Mouse (Mus musculus): ENCODE measurements around the gene Zfp605. TPM values are rescaled to one million over a fixed set of nuclear protein-coding genes. Genes with fewer than 3 reads are reported as not detected.

Zfp605 gene
- polyA plus RNA-seq, 1 experiment from 2014 or later, result 4.8 TPM

DNA sequence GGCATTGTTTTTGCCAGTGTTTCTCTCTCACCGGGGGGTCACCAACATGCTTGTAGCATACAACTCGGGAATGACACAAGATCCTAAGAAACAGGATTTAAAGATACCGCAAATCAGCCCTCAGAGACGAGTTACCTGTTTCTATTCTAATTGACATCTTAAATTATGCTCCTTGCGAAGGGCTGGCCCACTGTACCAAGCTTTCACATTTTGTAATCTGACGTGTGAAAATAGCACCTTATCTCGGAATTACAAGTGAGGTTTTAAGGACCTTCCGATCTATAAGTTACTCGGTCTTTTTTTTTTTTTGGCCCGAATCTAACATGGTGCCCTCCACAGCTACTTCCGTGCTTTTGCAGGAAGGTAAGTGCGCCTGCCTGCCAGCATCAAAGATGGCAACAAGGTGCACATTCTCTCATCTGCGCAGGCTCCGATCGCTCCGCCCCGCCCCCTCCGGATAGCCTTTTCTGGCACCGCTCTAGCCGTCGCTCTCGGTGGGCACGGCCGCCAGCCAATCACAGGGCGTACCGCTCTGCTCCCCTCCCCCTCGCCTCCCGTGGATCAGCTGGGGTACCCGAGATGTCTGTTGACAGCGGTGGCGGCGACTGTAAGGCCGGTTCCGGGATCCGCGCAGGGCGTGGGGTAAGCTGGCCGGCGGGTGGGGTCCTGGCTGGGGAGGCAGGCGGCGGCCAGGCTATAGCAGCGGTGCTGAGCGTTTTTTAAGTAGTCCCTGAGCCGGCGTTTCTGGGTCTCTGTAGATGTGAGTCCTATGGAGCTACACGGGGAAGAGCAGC lies 25.6 kb downstream of the Zfp605 start, which contains the start of gene Chfr:
TSS of gene Chfr (plus strand) at position 550 of the 794 bp plus-strand sequence.
- 4% methylated on average over 46 of the region's 46 CpGs for WGBS
- peak; percentile 98 for DNase-seq (ENCODE audit: low spot score)
- Histone ChIP-seq H3K27ac (replicated peaks; ENCODE audit: low read depth, low read length) (no peak within 1 kb of the TSS; the same call in 1 of the 2 replicates), H3K4me2 (ENCODE audit: low read depth, low read length) (peak within 1 kb of the TSS; percentile 80), H3K9me3 (replicated peaks; ENCODE audit: control insufficient read depth, low read length) (no peaks in the 10 kb centered on the region), H3K9ac (replicated peaks; ENCODE audit: low read length) (peak within 1 kb of the TSS; percentile 83), H3K36me3 (replicated peaks; ENCODE audit: control insufficient read depth, insufficient read depth, low read depth, low read length) (no peaks in the 10 kb centered on the region), H3K4me1 (ENCODE audit: control insufficient read depth, insufficient read depth, low read length) (no peaks in the 10 kb centered on the region), H3K4me3 (ENCODE audit: low read depth, low read length) (peak within 1 kb of the TSS; percentile 85), H3K27me3 (ENCODE audit: control insufficient read depth, insufficient read depth, low read length) (no peaks in the 10 kb centered on the region)
- peak; percentile 99 for ATAC-seq (replicated peaks; ENCODE audit: insufficient number of reproducible peaks, low FRiP score, low TSS enrichment, low read depth)

DNA sequence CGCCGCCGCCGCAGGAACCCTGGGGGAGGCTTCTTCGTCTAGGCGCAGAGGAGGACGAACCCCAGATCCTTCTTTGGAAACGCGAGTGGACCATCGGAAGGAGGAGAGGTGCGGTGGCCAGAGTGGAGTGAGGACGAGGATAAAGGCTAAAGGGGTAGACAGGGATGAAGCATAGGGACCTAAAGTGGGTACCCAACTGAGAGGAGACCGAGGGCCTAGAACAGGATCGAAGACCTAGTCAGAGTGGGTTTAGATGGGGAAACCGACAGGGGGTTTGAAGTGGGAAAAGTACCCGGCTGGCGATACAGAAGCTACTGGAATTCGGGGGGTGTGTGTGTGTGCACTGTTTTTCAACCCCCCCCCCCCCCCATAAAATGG lies 26.2 kb downstream of the Zfp605 start:
- H3K4me3 ChIP-seq (ENCODE audit: low read depth, low read length), result peak overlapping the region; percentile 85

GRCm38 (mm10) chr5:110137816-110138215 lies 27.9 kb downstream of the Zfp605 start:
- ATAC-seq (replicated peaks; ENCODE audit: insufficient number of reproducible peaks, low FRiP score, low TSS enrichment, low read depth), result no peak
- Histone ChIP-seq H3K36me3 (replicated peaks; ENCODE audit: control insufficient read depth, insufficient read depth, low read depth, low read length) (no peaks in the 10 kb centered on the region), H3K4me1 (ENCODE audit: control insufficient read depth, insufficient read depth, low read length) (no peaks in the 10 kb centered on the region), H3K9me3 (replicated peaks; ENCODE audit: control insufficient read depth, low read length) (no peaks in the 10 kb centered on the region), H3K9ac (replicated peaks; ENCODE audit: low read length) (no peak overlapping the region), H3K27ac (replicated peaks; ENCODE audit: low read depth, low read length) (no peak overlapping the region), H3K27me3 (ENCODE audit: control insufficient read depth, insufficient read depth, low read length) (no peaks in the 10 kb centered on the region), H3K4me3 (ENCODE audit: low read depth, low read length) (no peak overlapping the region), H3K4me2 (ENCODE audit: low read depth, low read length) (no peak overlapping the region)
- no peak for DNase-seq (ENCODE audit: low spot score)
- WGBS, result 93% methylated on average over 3 of the region's 3 CpGs

More for the DNA sequence above, 26.2 kb downstream of the Zfp605 start:
- Histone ChIP-seq H3K4me1 (ENCODE audit: control insufficient read depth, insufficient read depth, low read length) (no peaks in the 10 kb centered on the region), H3K4me2 (ENCODE audit: low read depth, low read length) (peak overlapping the region; percentile 80), H3K27me3 (ENCODE audit: control insufficient read depth, insufficient read depth, low read length) (no peaks in the 10 kb centered on the region), H3K9ac (replicated peaks; ENCODE audit: low read length) (peak overlapping the region; percentile 83), H3K36me3 (replicated peaks; ENCODE audit: control insufficient read depth, insufficient read depth, low read depth, low read length) (no peaks in the 10 kb centered on the region), H3K27ac (replicated peaks; ENCODE audit: low read depth, low read length) (no peak overlapping the region; the same call in 1 of the 2 replicates), H3K9me3 (replicated peaks; ENCODE audit: control insufficient read depth, low read length) (no peaks in the 10 kb centered on the region)
- WGBS, result 6% methylated on average over 18 of the region's 18 CpGs
- ATAC-seq (replicated peaks; ENCODE audit: insufficient number of reproducible peaks, low FRiP score, low TSS enrichment, low read depth) (peak; percentile 7; the same call in 1 of the 2 replicates), DNase-seq (ENCODE audit: low spot score) (peak; percentile 2)

DNA sequence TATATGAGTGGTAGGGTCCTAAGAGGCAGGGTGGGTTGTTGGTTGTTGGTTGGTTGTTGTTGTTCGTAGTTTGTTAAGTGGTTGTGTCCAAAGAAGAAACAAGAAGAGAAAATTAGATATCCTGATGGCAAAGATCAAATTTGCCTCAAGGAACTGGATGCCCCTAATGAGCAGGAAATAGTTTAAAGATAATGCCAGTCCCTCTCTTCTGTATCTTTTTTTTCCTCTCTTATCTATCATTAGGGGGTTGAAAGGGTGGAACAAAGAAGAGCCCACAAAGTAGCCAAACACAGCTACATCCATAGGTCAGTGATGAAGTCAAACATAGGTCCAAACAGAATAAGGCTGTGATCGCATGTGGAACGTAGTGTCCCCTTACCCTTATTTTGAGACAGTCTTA lies 29.4 kb downstream of the Zfp605 start:
- Histone ChIP-seq H3K4me2 (ENCODE audit: low read depth, low read length) (no peak overlapping the region), H3K4me3 (ENCODE audit: low read depth, low read length) (no peak overlapping the region), H3K27me3 (ENCODE audit: control insufficient read depth, insufficient read depth, low read length) (no peaks in the 10 kb centered on the region), H3K9ac (replicated peaks; ENCODE audit: low read length) (no peak overlapping the region), H3K9me3 (replicated peaks; ENCODE audit: control insufficient read depth, low read length) (no peaks in the 10 kb centered on the region), H3K36me3 (replicated peaks; ENCODE audit: control insufficient read depth, insufficient read depth, low read depth, low read length) (no peaks in the 10 kb centered on the region), H3K4me1 (ENCODE audit: control insufficient read depth, insufficient read depth, low read length) (no peaks in the 10 kb centered on the region), H3K27ac (replicated peaks; ENCODE audit: low read depth, low read length) (no peak overlapping the region)
- no peak for ATAC-seq (replicated peaks; ENCODE audit: insufficient number of reproducible peaks, low FRiP score, low TSS enrichment, low read depth)
- WGBS, result 96% methylated on average over 3 of the region's 3 CpGs
- no peak for DNase-seq (ENCODE audit: low spot score)

GRCm38 (mm10) chr5:110140424-110140823 lies 30.5 kb downstream of the Zfp605 start:
- Histone ChIP-seq H3K36me3 (replicated peaks; ENCODE audit: control insufficient read depth, insufficient read depth, low read depth, low read length) (no peaks in the 10 kb centered on the region), H3K27ac (replicated peaks; ENCODE audit: low read depth, low read length) (no peak overlapping the region), H3K9ac (replicated peaks; ENCODE audit: low read length) (no peak overlapping the region), H3K4me1 (ENCODE audit: control insufficient read depth, insufficient read depth, low read length) (no peaks in the 10 kb centered on the region), H3K4me3 (ENCODE audit: low read depth, low read length) (no peak overlapping the region), H3K9me3 (replicated peaks; ENCODE audit: control insufficient read depth, low read length) (no peaks in the 10 kb centered on the region), H3K4me2 (ENCODE audit: low read depth, low read length) (no peak overlapping the region), H3K27me3 (ENCODE audit: control insufficient read depth, insufficient read depth, low read length) (no peaks in the 10 kb centered on the region)
- no peak for DNase-seq (ENCODE audit: low spot score)
- WGBS, result 94% methylated on average over 7 of the region's 7 CpGs
- no peak for ATAC-seq (replicated peaks; ENCODE audit: insufficient number of reproducible peaks, low FRiP score, low TSS enrichment, low read depth)

DNA sequence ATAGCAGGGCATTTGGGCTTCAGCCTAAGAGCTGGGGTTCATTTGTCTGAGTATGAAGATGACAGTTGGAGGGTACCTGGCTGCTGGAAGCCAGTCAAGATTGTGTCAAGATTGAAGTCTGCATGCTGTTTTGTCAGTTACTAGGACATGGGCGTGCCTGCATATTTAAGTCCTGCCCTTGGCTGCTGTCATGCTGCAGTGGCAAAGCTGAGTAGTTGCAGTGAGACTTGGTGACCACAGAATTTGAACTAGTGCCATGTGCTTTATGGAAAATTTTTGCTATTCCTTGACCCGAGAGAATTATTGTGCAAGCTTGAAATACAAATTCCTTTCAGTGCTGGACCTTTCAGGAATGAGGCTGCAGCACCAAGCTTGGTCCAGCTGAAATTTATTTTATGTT lies 32.4 kb downstream of the Zfp605 start:
- Histone ChIP-seq H3K4me1 (ENCODE audit: control insufficient read depth, insufficient read depth, low read length) (no peaks in the 10 kb centered on the region), H3K4me2 (ENCODE audit: low read depth, low read length) (no peak overlapping the region), H3K4me3 (ENCODE audit: low read depth, low read length) (no peak overlapping the region), H3K9ac (replicated peaks; ENCODE audit: low read length) (no peak overlapping the region), H3K36me3 (replicated peaks; ENCODE audit: control insufficient read depth, insufficient read depth, low read depth, low read length) (no peaks in the 10 kb centered on the region), H3K27ac (replicated peaks; ENCODE audit: low read depth, low read length) (no peak overlapping the region), H3K27me3 (ENCODE audit: control insufficient read depth, insufficient read depth, low read length) (no peaks in the 10 kb centered on the region), H3K9me3 (replicated peaks; ENCODE audit: control insufficient read depth, low read length) (no peaks in the 10 kb centered on the region)
- DNase-seq (ENCODE audit: low spot score) (no peak), ATAC-seq (replicated peaks; ENCODE audit: insufficient number of reproducible peaks, low FRiP score, low TSS enrichment, low read depth) (no peak)
- 88% methylated on average over 2 of the region's 2 CpGs for WGBS

GRCm38 (mm10) chr5:110143007-110143406 lies 33.1 kb downstream of the Zfp605 start:
- H3K36me3 ChIP-seq (replicated peaks; ENCODE audit: control insufficient read depth, insufficient read depth, low read depth, low read length), result peaks cover 1% of the 10 kb centered on the region; the same call in 1 of the 2 replicates
- H3K27ac ChIP-seq (replicated peaks; ENCODE audit: low read depth, low read length), result no peak overlapping the region
- WGBS, result 85% methylated on average over 5 of the region's 5 CpGs
- no peak overlapping the region for H3K9ac ChIP-seq (replicated peaks; ENCODE audit: low read length)
- H3K9me3 ChIP-seq (replicated peaks; ENCODE audit: control insufficient read depth, low read length), result no peaks in the 10 kb centered on the region
- DNase-seq (ENCODE audit: low spot score) (no peak), ATAC-seq (replicated peaks; ENCODE audit: insufficient number of reproducible peaks, low FRiP score, low TSS enrichment, low read depth) (no peak)
- no peaks in the 10 kb centered on the region for H3K4me1 ChIP-seq (ENCODE audit: control insufficient read depth, insufficient read depth, low read length)
- H3K4me2 ChIP-seq (ENCODE audit: low read depth, low read length), result no peak overlapping the region
- H3K4me3 ChIP-seq (ENCODE audit: low read depth, low read length), result no peak overlapping the region
- H3K27me3 ChIP-seq (ENCODE audit: control insufficient read depth, insufficient read depth, low read length), result no peaks in the 10 kb centered on the region

DNA sequence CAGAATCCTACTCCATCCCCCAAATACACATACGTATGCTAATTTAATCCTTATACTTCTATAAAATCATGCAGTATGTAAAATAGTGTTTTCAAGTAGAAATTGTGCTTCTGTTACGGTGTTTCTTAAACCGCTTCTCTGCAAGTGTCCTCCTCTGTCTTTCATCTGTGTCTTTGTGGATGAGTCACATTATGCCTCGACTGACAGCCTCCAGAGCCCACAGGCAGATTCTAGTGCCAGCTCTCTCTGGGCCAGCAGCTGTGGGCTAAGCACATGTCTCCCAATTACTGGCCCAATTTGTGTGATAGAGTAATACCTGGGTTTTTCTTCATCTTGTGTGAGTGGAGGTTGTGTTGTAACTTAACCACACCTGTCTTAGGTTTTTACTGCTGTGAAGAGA lies 59.5 kb downstream of the Zfp605 start:
- Histone ChIP-seq H3K9ac (replicated peaks; ENCODE audit: low read length) (no peak overlapping the region), H3K4me2 (ENCODE audit: low read depth, low read length) (no peak overlapping the region), H3K9me3 (replicated peaks; ENCODE audit: control insufficient read depth, low read length) (no peaks in the 10 kb centered on the region), H3K27ac (replicated peaks; ENCODE audit: low read depth, low read length) (no peak overlapping the region), H3K4me1 (ENCODE audit: control insufficient read depth, insufficient read depth, low read length) (no peaks in the 10 kb centered on the region), H3K36me3 (replicated peaks; ENCODE audit: control insufficient read depth, insufficient read depth, low read depth, low read length) (no peaks in the 10 kb centered on the region), H3K27me3 (ENCODE audit: control insufficient read depth, insufficient read depth, low read length) (no peaks in the 10 kb centered on the region), H3K4me3 (ENCODE audit: low read depth, low read length) (no peak overlapping the region)
- WGBS, result 92% methylated on average over 4 of the region's 4 CpGs
- no peak for DNase-seq (ENCODE audit: low spot score)
- no peak for ATAC-seq (replicated peaks; ENCODE audit: insufficient number of reproducible peaks, low FRiP score, low TSS enrichment, low read depth)

All from embryonic facial prominence, embryonic 11.5 days (tissue).